In genomic region chr8:84654597-84654996, GRCm38 (mm10) we compare ENCODE assay signal across 1 mouse cellular context.
A peak's percentile ranks its signal among the peaks of the same experiment; 100 is the strongest.
TF ChIP-seq lines count a peak whose summit lies in the region.

No protein-coding gene starts in this region.

TF ChIP-seq in CH12.LX, 34 proteins besides CTCF, POLR2A, EP300 and RAD21:
- TF ChIP-seq SMC3 (IDR thresholded peaks at IDR 0.05; ENCODE audit: low read depth, low read length) (peak; percentile 38), E2F4 (IDR thresholded peaks at IDR 0.05; ENCODE audit: insufficient replicate concordance, low read depth, low read length) (no peak)
